Mouse (Mus musculus): ENCODE data around the gene Mrgpre. TPM values are rescaled to one million over a fixed set of nuclear protein-coding genes. Genes with fewer than 3 reads are reported as not detected.
A peak's percentile ranks its signal among the peaks of the same experiment; 100 is the strongest.

The Mrgpre gene
- polyA plus RNA-seq (2015; fragmentation: Nextera tagmentation; extraction: Ambion mirVana), result 1.2 TPM in 2 replicates

DNA sequence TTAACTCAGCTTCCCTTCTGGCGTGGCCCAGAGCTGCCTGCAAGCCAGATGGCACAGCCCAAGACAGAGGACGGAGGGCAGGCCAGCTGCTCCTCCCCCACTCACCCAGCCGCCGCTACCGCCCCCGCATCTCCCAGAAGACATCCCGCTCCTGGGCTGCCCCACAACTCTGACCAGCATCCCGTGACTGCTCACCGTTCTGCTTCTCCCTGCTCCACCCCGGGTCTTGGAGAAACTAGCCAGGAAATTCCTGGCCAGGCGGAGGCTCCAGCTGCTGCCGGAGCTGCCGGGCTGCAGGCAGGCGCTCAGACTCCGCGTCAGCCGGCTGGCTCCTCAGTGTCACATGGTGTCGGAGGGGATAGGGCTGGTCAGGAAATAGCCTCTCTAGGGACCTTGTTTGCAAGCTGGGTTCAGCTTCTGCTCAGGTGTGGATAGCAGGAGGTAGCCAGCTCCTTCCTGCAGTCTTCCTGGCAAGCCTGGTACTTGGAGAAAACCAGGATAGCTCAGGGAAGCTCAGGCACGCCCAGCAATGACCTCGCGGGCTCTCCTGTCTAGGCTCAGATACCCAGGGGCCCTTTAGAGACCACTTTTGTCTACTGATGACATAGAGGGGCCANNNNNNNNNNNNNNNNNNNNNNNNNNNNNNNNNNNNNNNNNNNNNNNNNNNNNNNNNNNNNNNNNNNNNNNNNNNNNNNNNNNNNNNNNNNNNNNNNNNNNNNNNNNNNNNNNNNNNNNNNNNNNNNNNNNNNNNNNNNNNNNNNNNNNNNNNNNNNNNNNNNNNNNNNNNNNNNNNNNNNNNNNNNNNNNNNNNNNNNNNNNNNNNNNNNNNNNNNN is at the start of gene Mrgpre:
Gene Mrgpre, minus strand, starts transcription at position 505 of the 834 bp plus-strand sequence.
- peak within 1 kb of the TSS; percentile 35 for H3K4me3 ChIP-seq (replicated peaks; ENCODE audit: low read depth, low read length)
- peak within 1 kb of the TSS; percentile 53 for H3K4me2 ChIP-seq (ENCODE audit: low read length)
- peak; percentile 23; the same call in 1 of the 2 replicates for TF ChIP-seq CTCF (IDR thresholded peaks at IDR 0.05; ENCODE audit: low read depth)
- no peaks in the 10 kb centered on the region for H3K9me3 ChIP-seq (replicated peaks; ENCODE audit: low read length)
- H3K9ac ChIP-seq (ENCODE audit: low read depth, low read length), result peak within 1 kb of the TSS; percentile 53
- DNase-seq (ENCODE audit: low spot score) (peak; percentile 98), ATAC-seq (replicated peaks; ENCODE audit: low FRiP score, low read depth) (peak; percentile 94)
- peak within 1 kb of the TSS; percentile 74 for H3K27ac ChIP-seq
- no peaks in the 10 kb centered on the region for H3K36me3 ChIP-seq (ENCODE audit: insufficient read depth, low read length)
- H3K4me1 ChIP-seq (replicated peaks; ENCODE audit: insufficient read depth, low read length), result peaks cover 17% of the 10 kb centered on the region
- H3K27me3 ChIP-seq (ENCODE audit: insufficient read depth, low read length), result no peaks in the 10 kb centered on the region
- 2% methylated on average over 21 of the region's 21 CpGs for WGBS

DNA sequence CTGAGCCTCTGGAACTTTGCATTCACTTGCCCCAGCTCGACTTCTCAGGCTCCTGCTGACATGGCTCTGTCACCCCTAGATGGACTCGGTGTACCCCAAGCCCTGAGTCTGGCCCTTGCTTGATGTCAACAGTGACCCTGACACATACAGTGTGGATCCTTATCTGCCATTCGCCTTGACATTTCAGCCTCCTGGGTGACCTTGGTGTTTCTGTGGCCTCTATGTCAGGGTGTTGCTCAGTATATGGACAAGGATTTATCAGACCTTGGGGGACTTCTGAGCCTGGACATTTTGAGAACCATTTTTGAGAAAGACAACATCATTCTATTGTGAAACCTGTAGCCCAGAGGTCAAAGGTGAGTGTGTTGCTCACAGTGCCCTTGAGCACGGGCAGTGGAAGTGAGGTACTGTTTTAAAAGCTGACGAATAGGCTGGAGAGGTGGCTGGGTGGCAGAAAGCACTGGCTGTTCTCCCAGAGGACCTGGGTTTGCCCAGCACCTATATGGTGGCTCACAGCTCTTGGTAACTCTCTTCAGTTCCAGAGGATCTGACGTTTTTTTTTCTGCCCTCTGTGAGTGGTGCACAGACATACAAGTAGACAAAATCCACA is 49.4 kb upstream of the Mrgpre start:
- no peak for TF ChIP-seq CTCF (IDR thresholded peaks at IDR 0.05; ENCODE audit: low read depth)
- Histone ChIP-seq H3K4me2 (ENCODE audit: low read length) (no peak overlapping the region), H3K4me3 (replicated peaks; ENCODE audit: low read depth, low read length) (no peak overlapping the region), H3K4me1 (replicated peaks; ENCODE audit: insufficient read depth, low read length) (peaks cover 5% of the 10 kb centered on the region; the same call in 1 of the 2 replicates), H3K36me3 (ENCODE audit: insufficient read depth, low read length) (0 out of 2 replicates have a peak, but pooled peaks cover 6% of the 10 kb centered on the region), H3K27ac (no peak overlapping the region), H3K27me3 (ENCODE audit: insufficient read depth, low read length) (no peaks in the 10 kb centered on the region), H3K9ac (ENCODE audit: low read depth, low read length) (no peak overlapping the region), H3K9me3 (replicated peaks; ENCODE audit: low read length) (no peaks in the 10 kb centered on the region)
- ATAC-seq (replicated peaks; ENCODE audit: low FRiP score, low read depth) (no peak), DNase-seq (ENCODE audit: low spot score) (no peak)
- WGBS, result 77% methylated on average over 6 of the region's 6 CpGs

DNA sequence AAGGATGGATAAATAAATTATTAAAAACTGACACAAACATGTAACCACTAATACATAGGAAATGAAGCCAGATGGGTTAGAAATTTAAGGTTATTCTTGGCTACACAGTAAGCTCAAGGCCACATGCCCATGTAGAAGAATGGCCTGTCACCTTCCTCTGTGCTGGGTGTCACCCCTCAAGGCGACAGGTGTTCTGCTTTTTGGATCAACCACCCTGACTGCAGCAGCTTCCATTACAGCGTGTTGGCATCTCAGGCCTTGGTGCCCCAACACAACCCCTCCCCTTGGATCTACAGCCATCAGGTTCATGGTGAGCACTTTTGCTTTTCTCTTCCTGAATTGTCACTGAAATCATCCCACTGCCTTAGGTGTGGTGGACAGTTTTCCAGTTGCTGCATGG is 48.3 kb upstream of the Mrgpre start:
- H3K9ac ChIP-seq (ENCODE audit: low read depth, low read length), result no peak overlapping the region
- ATAC-seq (replicated peaks; ENCODE audit: low FRiP score, low read depth), result no peak
- TF ChIP-seq CTCF (IDR thresholded peaks at IDR 0.05; ENCODE audit: low read depth), result no peak
- H3K4me1 ChIP-seq (replicated peaks; ENCODE audit: insufficient read depth, low read length), result peaks cover 5% of the 10 kb centered on the region; the same call in 1 of the 2 replicates
- DNase-seq (ENCODE audit: low spot score), result no peak
- no peaks in the 10 kb centered on the region for H3K9me3 ChIP-seq (replicated peaks; ENCODE audit: low read length)
- 0 out of 2 replicates have a peak, but pooled peaks cover 3% of the 10 kb centered on the region for H3K36me3 ChIP-seq (ENCODE audit: insufficient read depth, low read length)
- 85% methylated on average over 2 of the region's 2 CpGs for WGBS
- H3K4me2 ChIP-seq (ENCODE audit: low read length), result no peak overlapping the region
- no peaks in the 10 kb centered on the region for H3K27me3 ChIP-seq (ENCODE audit: insufficient read depth, low read length)
- no peak overlapping the region for H3K27ac ChIP-seq
- H3K4me3 ChIP-seq (replicated peaks; ENCODE audit: low read depth, low read length), result no peak overlapping the region

DNA sequence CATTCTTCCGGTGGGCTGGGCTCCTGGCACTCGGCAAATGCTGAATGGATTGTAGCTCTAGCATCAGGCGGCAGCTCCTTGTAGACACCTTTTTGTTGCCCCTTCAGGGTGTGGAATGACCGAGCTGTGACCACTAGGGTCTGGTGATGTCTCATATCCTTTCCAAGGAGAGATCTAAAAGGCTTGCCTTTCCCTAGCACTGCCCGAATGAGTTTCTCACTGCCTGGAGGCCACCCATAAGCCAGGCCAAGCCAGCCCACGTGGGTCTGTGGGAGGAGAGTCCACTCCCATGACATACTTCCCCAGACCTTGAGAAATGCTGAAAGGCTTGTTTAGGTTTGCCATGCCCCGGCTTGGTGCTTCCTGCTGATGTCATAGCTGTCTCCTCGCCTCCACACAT is 47.9 kb upstream of the Mrgpre start:
- 70% methylated on average over 8 of the region's 8 CpGs for WGBS
- TF ChIP-seq CTCF (IDR thresholded peaks at IDR 0.05; ENCODE audit: low read depth), result no peak
- ATAC-seq (replicated peaks; ENCODE audit: low FRiP score, low read depth), result no peak
- Histone ChIP-seq H3K27me3 (ENCODE audit: insufficient read depth, low read length) (no peaks in the 10 kb centered on the region), H3K36me3 (ENCODE audit: insufficient read depth, low read length) (0 out of 2 replicates have a peak, but pooled peaks cover 3% of the 10 kb centered on the region), H3K4me1 (replicated peaks; ENCODE audit: insufficient read depth, low read length) (peaks cover 5% of the 10 kb centered on the region; the same call in 1 of the 2 replicates), H3K27ac (no peak overlapping the region), H3K4me2 (ENCODE audit: low read length) (no peak overlapping the region), H3K9me3 (replicated peaks; ENCODE audit: low read length) (no peaks in the 10 kb centered on the region), H3K4me3 (replicated peaks; ENCODE audit: low read depth, low read length) (no peak overlapping the region), H3K9ac (ENCODE audit: low read depth, low read length) (no peak overlapping the region)
- DNase-seq (ENCODE audit: low spot score), result no peak

DNA sequence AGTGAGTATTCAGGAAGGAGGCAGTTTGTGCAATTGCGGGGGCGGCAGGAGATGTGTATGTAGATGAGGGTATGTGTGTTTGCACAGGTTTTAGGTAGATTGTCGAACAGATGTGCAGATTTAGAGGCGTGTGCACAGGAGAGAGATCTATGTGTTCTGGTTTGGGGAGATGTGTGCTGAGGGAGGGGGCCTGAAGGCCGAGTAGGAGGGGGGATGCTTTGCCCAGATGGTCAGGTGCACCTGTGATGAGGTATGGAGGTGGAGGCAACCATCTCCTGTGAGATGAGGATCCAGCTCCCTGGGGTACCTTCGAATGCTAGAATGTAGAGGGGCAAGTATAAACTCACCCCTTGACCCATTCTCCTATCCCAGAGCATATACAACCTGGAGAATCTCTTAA is 46.1 kb upstream of the Mrgpre start:
- Histone ChIP-seq H3K4me2 (ENCODE audit: low read length) (peak overlapping the region; percentile 79), H3K9me3 (replicated peaks; ENCODE audit: low read length) (no peaks in the 10 kb centered on the region), H3K4me3 (replicated peaks; ENCODE audit: low read depth, low read length) (peak overlapping the region; percentile 53), H3K36me3 (ENCODE audit: insufficient read depth, low read length) (no peaks in the 10 kb centered on the region), H3K27ac (peak overlapping the region; percentile 8; the same call in 1 of the 2 replicates), H3K27me3 (ENCODE audit: insufficient read depth, low read length) (no peaks in the 10 kb centered on the region), H3K9ac (ENCODE audit: low read depth, low read length) (peak overlapping the region; percentile 59), H3K4me1 (replicated peaks; ENCODE audit: insufficient read depth, low read length) (peaks cover 5% of the 10 kb centered on the region; the same call in 1 of the 2 replicates)
- DNase-seq (ENCODE audit: low spot score) (no peak), ATAC-seq (replicated peaks; ENCODE audit: low FRiP score, low read depth) (peak; percentile 3; the same call in 1 of the 2 replicates)
- TF ChIP-seq CTCF (IDR thresholded peaks at IDR 0.05; ENCODE audit: low read depth), result no peak
- 9% methylated on average over 6 of the region's 6 CpGs for WGBS

Data from kidney, postnatal 0 days (tissue).